Mouse (Mus musculus): ENCODE measurements at regions not wholly inside any gene's neighbourhood (a gene's known extent, or its start where the extent isn't known, plus 50 kb on each side); places are given as distances from the start of the nearest gene placed in this dataset.

DNA sequence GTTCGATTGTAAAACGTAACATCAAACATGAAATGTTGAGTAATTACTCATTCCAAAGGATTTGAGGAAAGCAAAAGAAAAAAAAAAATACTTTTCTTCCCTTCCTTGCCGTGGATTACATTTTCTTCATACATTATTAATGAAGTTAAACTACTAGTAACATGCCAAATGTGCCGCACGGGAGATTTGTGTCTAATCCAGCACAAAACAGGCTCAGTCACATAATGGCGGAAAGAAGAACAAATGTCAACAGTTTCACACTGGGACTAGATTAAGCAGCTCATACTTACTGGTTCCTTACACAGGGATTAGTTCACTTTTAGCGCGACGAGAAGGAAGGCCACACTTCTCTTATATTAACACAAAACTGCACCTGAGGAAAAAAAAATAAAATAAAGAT is 94.9 kb upstream of the Pitx2 start:
- H3K4me2 ChIP-seq (ENCODE audit: low read depth, low read length): no peak overlapping the region
- no peak overlapping the region for H3K27ac ChIP-seq (ENCODE audit: low read depth)
- no peaks in the 10 kb centered on the region for H3K36me3 ChIP-seq (replicated peaks; ENCODE audit: insufficient read depth, low read length)
- H3K4me3 ChIP-seq (ENCODE audit: low read depth, low read length): no peak overlapping the region
- no peaks in the 10 kb centered on the region for H3K27me3 ChIP-seq (ENCODE audit: insufficient read depth, low read length)
- ATAC-seq (no peak), DNase-seq (no peak)
- no peak for TF ChIP-seq EP300 (IDR thresholded peaks at IDR 0.05; ENCODE audit: low read depth)
- no peak for TF ChIP-seq CTCF (IDR thresholded peaks at IDR 0.05; ENCODE audit: low read depth)
- H3K9me3 ChIP-seq (ENCODE audit: low read length): no peaks in the 10 kb centered on the region
- no peaks in the 10 kb centered on the region for H3K4me1 ChIP-seq (ENCODE audit: insufficient read depth)
- no peak overlapping the region for H3K9ac ChIP-seq (replicated peaks)
- WGBS (ENCODE audit: insufficient replicate concordance): 81% methylated on average over 9 of the region's 9 CpGs

DNA sequence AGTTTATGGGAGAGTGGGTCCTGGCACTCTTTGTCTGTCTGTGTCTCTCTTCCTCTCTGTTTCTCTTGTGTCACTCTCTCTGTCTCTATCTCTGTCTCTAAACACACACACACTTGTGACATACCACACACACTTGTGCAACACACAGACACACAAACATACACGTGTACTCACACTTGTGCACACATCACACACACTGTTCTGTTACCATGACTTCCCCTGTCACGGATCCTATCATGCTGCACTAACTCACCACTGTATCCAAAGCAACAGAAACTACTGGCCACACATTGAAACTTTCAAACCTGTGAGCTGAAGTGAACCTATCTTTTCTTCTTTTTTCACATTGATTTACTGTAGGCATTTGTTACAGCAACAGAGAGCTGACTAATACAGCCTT is 93.5 kb upstream of the Pitx2 start:
- Histone ChIP-seq H3K36me3 (replicated peaks; ENCODE audit: insufficient read depth, low read length) (no peaks in the 10 kb centered on the region), H3K27ac (ENCODE audit: low read depth) (no peak overlapping the region), H3K27me3 (ENCODE audit: insufficient read depth, low read length) (no peaks in the 10 kb centered on the region), H3K4me2 (ENCODE audit: low read depth, low read length) (no peak overlapping the region), H3K9ac (replicated peaks) (no peak overlapping the region), H3K9me3 (ENCODE audit: low read length) (no peaks in the 10 kb centered on the region), H3K4me3 (ENCODE audit: low read depth, low read length) (no peak overlapping the region), H3K4me1 (ENCODE audit: insufficient read depth) (no peaks in the 10 kb centered on the region)
- DNase-seq (no peak), ATAC-seq (no peak)
- TF ChIP-seq CTCF (IDR thresholded peaks at IDR 0.05; ENCODE audit: low read depth) (no peak), EP300 (IDR thresholded peaks at IDR 0.05; ENCODE audit: low read depth) (no peak)
- WGBS (ENCODE audit: insufficient replicate concordance): 75% methylated on average over 2 of the region's 2 CpGs

DNA sequence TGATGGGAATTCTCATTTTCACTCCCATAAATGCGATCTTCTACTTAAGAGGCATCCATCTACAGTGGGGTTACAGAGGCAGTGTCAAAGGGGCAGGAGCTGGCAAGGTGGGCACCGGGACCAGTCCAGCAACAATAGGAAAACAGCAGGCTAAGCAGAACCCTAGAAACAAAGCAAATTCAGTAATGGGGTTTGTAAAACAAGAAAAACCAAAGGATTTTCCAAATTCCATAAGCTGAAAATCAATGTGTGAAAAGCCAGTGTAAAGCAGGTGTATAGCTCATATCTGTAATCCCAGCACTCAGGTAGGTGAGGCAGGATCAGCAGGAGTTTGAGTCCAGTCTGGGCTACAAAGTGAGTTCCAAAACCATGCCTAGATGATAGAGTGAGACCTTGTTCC is 69.2 kb upstream of the Pitx2 start:
- TF ChIP-seq EP300 (IDR thresholded peaks at IDR 0.05; ENCODE audit: low read depth) (no peak), CTCF (IDR thresholded peaks at IDR 0.05; ENCODE audit: low read depth) (no peak)
- Histone ChIP-seq H3K27me3 (ENCODE audit: insufficient read depth, low read length) (no peaks in the 10 kb centered on the region), H3K9me3 (ENCODE audit: low read length) (no peaks in the 10 kb centered on the region), H3K4me1 (ENCODE audit: insufficient read depth) (no peaks in the 10 kb centered on the region), H3K4me2 (ENCODE audit: low read depth, low read length) (no peak overlapping the region), H3K9ac (replicated peaks) (no peak overlapping the region), H3K4me3 (ENCODE audit: low read depth, low read length) (no peak overlapping the region), H3K36me3 (replicated peaks; ENCODE audit: insufficient read depth, low read length) (no peaks in the 10 kb centered on the region), H3K27ac (ENCODE audit: low read depth) (no peak overlapping the region)
- ATAC-seq: no peak
- WGBS (ENCODE audit: insufficient replicate concordance): 80% methylated on average over 2 of the region's 2 CpGs
- no peak for DNase-seq

DNA sequence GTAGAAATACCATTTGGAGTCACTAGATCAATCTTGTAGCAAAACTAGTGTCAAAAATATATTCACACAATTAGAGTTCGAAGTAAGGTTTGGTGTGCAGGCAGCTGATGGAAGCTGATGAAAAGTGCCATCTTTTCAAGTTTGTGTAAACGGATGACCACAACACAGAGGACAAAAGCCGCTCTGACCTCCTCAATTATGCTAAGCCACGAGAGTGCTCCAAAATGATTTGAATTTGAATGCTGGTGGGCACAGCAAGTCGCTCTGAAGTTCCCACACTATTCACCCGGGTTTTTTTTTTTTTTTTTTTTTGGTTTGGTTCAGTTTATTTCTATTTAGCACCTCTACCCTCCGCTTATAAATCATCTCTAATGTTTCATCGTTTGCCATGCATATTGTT is 68.5 kb upstream of the Pitx2 start:
- no peak for DNase-seq
- Histone ChIP-seq H3K4me2 (ENCODE audit: low read depth, low read length) (no peak overlapping the region), H3K4me3 (ENCODE audit: low read depth, low read length) (no peak overlapping the region), H3K36me3 (replicated peaks; ENCODE audit: insufficient read depth, low read length) (no peaks in the 10 kb centered on the region), H3K27me3 (ENCODE audit: insufficient read depth, low read length) (no peaks in the 10 kb centered on the region), H3K27ac (ENCODE audit: low read depth) (no peak overlapping the region), H3K9me3 (ENCODE audit: low read length) (no peaks in the 10 kb centered on the region), H3K9ac (replicated peaks) (no peak overlapping the region), H3K4me1 (ENCODE audit: insufficient read depth) (no peaks in the 10 kb centered on the region)
- TF ChIP-seq CTCF (IDR thresholded peaks at IDR 0.05; ENCODE audit: low read depth): no peak
- no peak for TF ChIP-seq EP300 (IDR thresholded peaks at IDR 0.05; ENCODE audit: low read depth)
- 65% methylated on average over 8 of the region's 8 CpGs for WGBS (ENCODE audit: insufficient replicate concordance)
- ATAC-seq: no peak

DNA sequence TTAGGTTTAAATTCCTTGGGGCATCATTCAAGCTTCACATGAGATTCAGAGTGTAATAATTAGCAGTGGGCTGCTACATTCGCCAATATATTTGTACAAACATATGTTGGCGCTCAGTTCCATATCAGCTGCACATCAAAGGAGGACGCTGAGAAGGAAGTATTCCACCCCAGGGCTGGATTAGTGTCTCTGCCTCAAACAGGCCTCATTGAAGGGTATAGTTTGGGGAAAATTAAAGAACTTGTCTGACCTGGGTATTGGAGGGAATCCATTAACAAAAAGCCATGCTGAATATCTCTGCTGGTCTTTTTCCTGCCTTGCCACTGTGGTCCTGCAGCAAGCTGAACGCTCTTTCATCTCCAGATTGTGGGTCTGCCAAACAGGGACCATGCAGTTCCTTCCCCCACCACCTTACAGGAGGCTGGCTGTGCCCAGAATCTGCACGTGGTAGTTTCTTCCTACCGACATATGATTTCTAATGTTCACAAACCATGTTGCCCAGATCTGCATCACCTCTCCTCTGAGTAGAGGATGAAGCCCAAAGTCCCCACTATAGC is 67.7 kb upstream of the Pitx2 start:
- H3K9me3 ChIP-seq (ENCODE audit: low read length): no peaks in the 10 kb centered on the region
- 52% methylated on average over 6 of the region's 6 CpGs for WGBS (ENCODE audit: insufficient replicate concordance)
- no peak overlapping the region for H3K4me3 ChIP-seq (ENCODE audit: low read depth, low read length)
- H3K36me3 ChIP-seq (replicated peaks; ENCODE audit: insufficient read depth, low read length): no peaks in the 10 kb centered on the region
- TF ChIP-seq EP300 (IDR thresholded peaks at IDR 0.05; ENCODE audit: low read depth): no peak
- TF ChIP-seq CTCF (IDR thresholded peaks at IDR 0.05; ENCODE audit: low read depth): no peak
- DNase-seq (no peak), ATAC-seq (no peak)
- no peaks in the 10 kb centered on the region for H3K4me1 ChIP-seq (ENCODE audit: insufficient read depth)
- H3K4me2 ChIP-seq (ENCODE audit: low read depth, low read length): no peak overlapping the region
- H3K9ac ChIP-seq (replicated peaks): no peak overlapping the region
- no peaks in the 10 kb centered on the region for H3K27me3 ChIP-seq (ENCODE audit: insufficient read depth, low read length)
- no peak overlapping the region for H3K27ac ChIP-seq (ENCODE audit: low read depth)
